Comparison of ENCODE assay signal across 21 mouse cellular contexts in genomic region chr5:45496042-45496441, GRCm38 (mm10). TPM values are rescaled to one million over a fixed set of nuclear protein-coding genes. Genes with fewer than 3 reads are reported as not detected.
"Had no signal": no experiment of that assay in that cellular context is flagged by ENCODE, and none has a peak within 500 bp of the region (broad histone marks: within the 10 kb centered on the region; RNA-seq: fewer than 3 reads in every experiment).

No protein-coding gene starts in this region.

- H3K4me2 ChIP-seq: kidney, embryonic 15.5 days; limb, embryonic 12.5 days; midbrain, embryonic 11.5 days; midbrain, embryonic 15.5 days; stomach, embryonic 15.5 days had no signal

- H3K27me3 ChIP-seq: kidney, embryonic 15.5 days; limb, embryonic 12.5 days; megakaryocyte, embryonic 14.5 days; midbrain, embryonic 15.5 days; stomach, embryonic 15.5 days had no signal

- H3K9ac ChIP-seq: kidney, embryonic 15.5 days; limb, embryonic 12.5 days; liver, embryonic 14.5 days; midbrain, embryonic 15.5 days; stomach, embryonic 15.5 days had no signal

- H3K4me3 ChIP-seq: kidney, embryonic 15.5 days; limb, embryonic 12.5 days; megakaryocyte, embryonic 14.5 days; midbrain, embryonic 15.5 days; stomach, embryonic 15.5 days had no signal

- H3K36me3 ChIP-seq: midbrain, embryonic 15.5 days had no signal

- H3K27ac ChIP-seq: kidney, embryonic 15.5 days; limb, embryonic 12.5 days; liver, embryonic 14.5 days; macrophage; midbrain, embryonic 15.5 days; stomach, embryonic 15.5 days had no signal

- ATAC-seq: inflammation-experienced regulatory T-cells, adult 6 months; midbrain, embryonic 15.5 days had no signal

- DNase-seq: kidney, postnatal 14 days; layer of hippocampus, postnatal 36 days; liver; lung, adult 2 months; lung, postnatal 10 days; right cerebral cortex, postnatal 14 days; thymus, postnatal 36 days had no signal

- H3K9me3 ChIP-seq: kidney, embryonic 15.5 days; limb, embryonic 12.5 days; megakaryocyte, embryonic 14.5 days; midbrain, embryonic 15.5 days; stomach, embryonic 15.5 days had no signal

RNA-seq across cellular contexts. Expression of gene Clrn2, which starts 42.5 kb away (rescaled TPM):
- polyA plus RNA-seq: inflammation-experienced regulatory T-cells, adult 6 months; kidney, embryonic 15.5 days; large intestine, adult 2 months; liver, embryonic 14.5 days; lung, adult 2 months; macrophage; neural tube, embryonic 14.5 days; spleen, adult 2 months; stomach, embryonic 15.5 days; testis, adult 2 months; thymus, postnatal 0 days had no signal
